Mouse (Mus musculus) forebrain, embryonic 16.5 days (tissue): ENCODE results near the gene Epn2. TPM values are rescaled to one million over a fixed set of nuclear protein-coding genes. Genes with fewer than 3 reads are reported as not detected.

Source experiments
- ATAC-seq: fragments of 200-750 bp; cut with Nextera tagmentation; 2 replicates; pipeline ENCODE4 v1.8.0; 2017; ENCODE audit warnings: mild to moderate bottlenecking, moderate library complexity
- H3K27ac ChIP-seq: fragments of 300-500 bp; sonication (generic); 2 replicates; pipeline ENCODE4 v1.5.1; 2014; ENCODE audit warnings: low read length, control low read depth
- H3K27me3 ChIP-seq: fragments of 300-500 bp; sonication (generic); replicated peaks from 2 replicates; pipeline ENCODE4 v1.6.1; 2014; ENCODE audit warnings: low read length; ENCODE audit not compliant: control insufficient read depth, insufficient read depth
- H3K36me3 ChIP-seq: fragments of 300-500 bp; sonication (generic); 2 replicates; pipeline ENCODE4 v1.6.1; 2014; ENCODE audit not compliant: control insufficient read depth, insufficient read depth
- H3K4me1 ChIP-seq: fragments of 300-500 bp; sonication (generic); replicated peaks from 2 replicates; pipeline ENCODE4 v1.6.1; 2014; ENCODE audit warnings: low read length; ENCODE audit not compliant: control insufficient read depth, insufficient read depth
- H3K4me2 ChIP-seq: fragments of 300-500 bp; sonication (generic); 2 replicates; pipeline ENCODE4 v1.6.1; 2014; ENCODE audit warnings: mild to moderate bottlenecking, low read length, control low read depth
- H3K4me3 ChIP-seq: fragments of 300-500 bp; sonication (generic); replicated peaks from 2 replicates; pipeline ENCODE4 v1.5.1; 2014; ENCODE audit warnings: mild to moderate bottlenecking, low read length, control low read depth
- H3K9ac ChIP-seq: fragments of 300-500 bp; sonication (generic); replicated peaks from 2 replicates; pipeline ENCODE4 v1.6.1; 2014; ENCODE audit warnings: low read depth, low read length, control low read depth
- H3K9me3 ChIP-seq: fragments of 300-500 bp; sonication (generic); 2 replicates; pipeline ENCODE4 v1.6.1; 2016; ENCODE audit warnings: low read length; ENCODE audit not compliant: control insufficient read depth
- WGBS: fragments of 180-500 bp; shearing (Covaris S2); extraction: QIAGEN DNeasy Blood & Tissue Kit; methylation state at CpG from one replicate; pipeline ENCODE4 v1.1.7; 2014; 5-methylcytosine and 5-hydroxymethylcytosine counted together
- polyA plus RNA-seq: library from polyadenylated mRNA; unstranded; fragments of >200 nt; fragmentation: Nextera tagmentation; extraction: Ambion mirVana; gene quantifications from 2 replicates; pipeline ENCODE4 v1.2.1, GENCODE M21; 2015

Gene Epn2
- polyA plus RNA-seq, 1 experiment from 2014 or later: 92.8 TPM

DNA sequence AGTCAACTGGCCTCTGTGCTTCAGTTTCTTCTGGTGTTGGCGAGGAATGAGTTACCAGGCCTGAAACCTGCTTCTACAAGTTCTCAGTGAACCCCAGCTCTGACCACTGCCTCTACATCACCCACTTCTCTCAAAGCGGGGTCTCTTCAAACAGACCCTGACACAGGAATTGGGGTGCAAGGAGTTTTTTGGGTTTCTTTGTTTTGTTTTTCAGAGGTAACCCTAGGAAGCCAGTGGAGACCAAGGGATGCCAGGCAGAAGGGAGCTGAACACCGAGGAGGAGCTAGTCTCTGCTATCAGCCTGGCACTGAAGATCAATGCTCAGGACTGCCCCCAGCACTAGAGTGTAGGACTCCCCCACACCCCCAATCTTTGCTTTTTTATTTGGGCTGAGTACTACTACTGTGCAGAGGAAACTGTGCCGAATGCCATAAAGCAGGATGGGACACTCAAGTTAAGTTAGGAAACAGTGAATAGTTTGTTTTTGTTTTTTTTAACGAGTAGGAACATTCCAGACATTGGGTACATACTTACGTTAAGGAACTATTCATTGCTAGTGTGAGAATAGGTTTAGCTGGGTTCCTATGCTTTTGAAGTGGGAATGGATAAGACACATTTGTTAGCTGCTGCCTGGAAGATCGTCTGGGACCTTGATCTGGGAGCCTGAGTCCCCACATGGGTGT is 37.9 kb upstream of the Epn2 start:
- no peaks in the 10 kb centered on the region for H3K36me3 ChIP-seq
- no peak overlapping the region for H3K4me2 ChIP-seq
- no peak overlapping the region for H3K27ac ChIP-seq
- no peak overlapping the region for H3K9ac ChIP-seq
- peaks cover 22% of the 10 kb centered on the region for H3K4me1 ChIP-seq
- no peak for ATAC-seq
- H3K4me3 ChIP-seq: no peak overlapping the region
- H3K9me3 ChIP-seq: no peaks in the 10 kb centered on the region
- 62% methylated on average over 7 of the region's 7 CpGs for WGBS
- H3K27me3 ChIP-seq: no peaks in the 10 kb centered on the region

DNA sequence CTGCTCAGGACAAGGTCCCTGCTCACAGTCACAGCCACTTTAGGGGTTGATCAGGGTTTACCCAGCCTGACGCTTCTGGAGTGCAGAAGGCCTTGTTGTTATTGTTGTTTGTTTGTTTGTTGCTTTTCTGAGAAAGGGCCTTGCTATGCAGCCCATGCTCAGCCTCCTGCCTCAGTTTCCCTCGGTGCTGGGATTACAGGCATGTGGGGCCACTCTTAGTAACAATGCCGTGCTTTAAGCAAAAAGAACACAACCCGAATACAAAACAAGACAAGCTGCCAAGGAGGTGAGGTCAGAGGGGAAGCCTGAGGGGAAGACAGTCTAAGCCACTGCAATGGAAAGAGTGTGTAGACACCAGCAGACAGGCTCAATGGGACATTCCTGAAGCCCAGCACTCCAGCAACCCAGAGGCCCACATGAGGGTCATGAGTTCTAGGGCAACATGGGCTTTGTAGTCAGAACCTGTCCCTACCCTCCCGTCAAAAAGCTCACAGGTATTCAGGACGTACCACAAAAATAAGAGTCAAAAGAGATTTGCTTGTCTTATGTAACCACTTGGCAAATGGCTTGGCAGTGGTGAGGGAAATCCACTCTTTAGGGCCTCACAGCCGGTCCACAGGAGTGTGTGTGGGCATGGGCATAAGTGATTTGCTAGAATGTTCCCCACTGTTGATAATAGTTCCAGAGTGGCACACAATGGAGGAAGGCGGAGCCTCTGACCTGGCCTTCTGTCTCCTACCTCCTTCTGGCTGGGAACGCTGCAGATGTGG is 37.2 kb upstream of the Epn2 start:
- H3K36me3 ChIP-seq: no peaks in the 10 kb centered on the region
- H3K9me3 ChIP-seq: no peaks in the 10 kb centered on the region
- no peak overlapping the region for H3K4me3 ChIP-seq
- no peak overlapping the region for H3K9ac ChIP-seq
- no peak overlapping the region for H3K4me2 ChIP-seq
- H3K4me1 ChIP-seq: peaks cover 22% of the 10 kb centered on the region
- no peak overlapping the region for H3K27ac ChIP-seq
- 47% methylated on average over 9 of the region's 9 CpGs for WGBS
- ATAC-seq: no peak
- H3K27me3 ChIP-seq: no peaks in the 10 kb centered on the region

DNA sequence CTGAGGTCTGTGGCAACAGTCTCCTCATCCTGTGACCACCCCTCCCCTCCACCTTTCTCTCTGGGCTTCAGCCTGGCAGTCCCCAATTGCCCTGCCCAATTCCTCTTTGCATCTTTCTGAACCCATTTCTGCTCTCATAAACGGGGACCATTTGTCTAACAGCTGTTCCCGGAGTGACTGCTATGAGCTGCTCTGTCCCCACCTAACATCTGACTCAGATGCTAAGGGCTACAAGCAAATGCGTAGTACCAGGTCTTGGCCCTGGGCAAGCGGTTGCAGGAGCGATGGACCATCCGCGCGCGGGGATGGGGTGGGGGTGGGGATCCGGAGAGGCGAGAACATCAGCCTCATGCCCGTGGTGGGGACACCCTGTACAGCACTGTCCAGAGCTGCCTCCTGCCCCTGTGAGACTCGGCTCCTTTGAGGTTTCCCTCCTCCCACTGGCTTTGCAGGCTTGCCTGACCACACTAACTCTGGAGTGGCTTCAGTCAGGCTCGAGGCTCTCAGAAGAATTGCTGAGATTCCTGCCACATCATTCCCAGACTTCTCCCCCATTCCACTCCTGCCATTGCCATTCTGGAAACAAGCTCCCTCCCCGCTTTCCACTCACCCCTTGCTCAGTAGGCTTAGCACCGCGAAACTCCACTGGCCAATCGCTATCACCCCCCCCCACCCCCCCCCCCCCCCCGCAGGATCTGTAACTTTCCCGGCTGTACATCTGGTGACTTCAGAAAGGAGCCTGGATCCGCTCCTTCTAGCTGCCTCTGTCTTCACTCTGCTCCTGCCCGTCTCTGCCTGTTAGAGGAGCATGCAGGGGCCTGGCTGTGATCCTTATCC is 36.4 kb upstream of the Epn2 start:
- H3K27ac ChIP-seq: no peak overlapping the region
- peak overlapping the region; percentile 15; the same call in 1 of the 2 replicates for H3K9ac ChIP-seq
- ATAC-seq: no peak
- H3K4me3 ChIP-seq: no peak overlapping the region
- no peaks in the 10 kb centered on the region for H3K36me3 ChIP-seq
- H3K9me3 ChIP-seq: no peaks in the 10 kb centered on the region
- peaks cover 22% of the 10 kb centered on the region for H3K4me1 ChIP-seq
- peak overlapping the region; percentile 42 for H3K4me2 ChIP-seq
- WGBS: 14% methylated on average over 18 of the region's 22 CpGs
- H3K27me3 ChIP-seq: no peaks in the 10 kb centered on the region

DNA sequence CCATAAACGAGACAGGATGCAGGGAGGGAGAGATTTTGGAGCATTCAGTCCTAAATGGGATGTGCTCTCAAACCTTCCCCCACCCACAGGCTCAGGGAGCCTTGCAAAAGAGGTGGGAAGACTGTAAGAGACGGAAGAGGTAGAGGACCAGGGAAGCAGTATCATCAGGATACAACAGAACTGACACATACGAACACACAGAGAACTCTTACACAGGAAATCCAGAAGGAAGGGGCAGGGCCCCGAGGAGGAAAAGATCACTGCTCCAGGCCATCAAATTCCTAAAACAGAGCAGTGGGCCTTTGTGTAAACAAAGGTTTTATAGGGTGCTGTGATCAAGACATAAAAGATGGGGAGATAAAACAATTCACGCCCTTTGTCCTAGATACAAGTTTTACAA is 34.9 kb upstream of the Epn2 start:
- 75% methylated on average over 5 of the region's 5 CpGs for WGBS
- Histone ChIP-seq H3K4me1 (peaks cover 8% of the 10 kb centered on the region), H3K9ac (no peak overlapping the region), H3K36me3 (no peaks in the 10 kb centered on the region), H3K27me3 (no peaks in the 10 kb centered on the region), H3K9me3 (no peaks in the 10 kb centered on the region), H3K4me2 (no peak overlapping the region), H3K27ac (no peak overlapping the region), H3K4me3 (no peak overlapping the region)
- no peak for ATAC-seq

DNA sequence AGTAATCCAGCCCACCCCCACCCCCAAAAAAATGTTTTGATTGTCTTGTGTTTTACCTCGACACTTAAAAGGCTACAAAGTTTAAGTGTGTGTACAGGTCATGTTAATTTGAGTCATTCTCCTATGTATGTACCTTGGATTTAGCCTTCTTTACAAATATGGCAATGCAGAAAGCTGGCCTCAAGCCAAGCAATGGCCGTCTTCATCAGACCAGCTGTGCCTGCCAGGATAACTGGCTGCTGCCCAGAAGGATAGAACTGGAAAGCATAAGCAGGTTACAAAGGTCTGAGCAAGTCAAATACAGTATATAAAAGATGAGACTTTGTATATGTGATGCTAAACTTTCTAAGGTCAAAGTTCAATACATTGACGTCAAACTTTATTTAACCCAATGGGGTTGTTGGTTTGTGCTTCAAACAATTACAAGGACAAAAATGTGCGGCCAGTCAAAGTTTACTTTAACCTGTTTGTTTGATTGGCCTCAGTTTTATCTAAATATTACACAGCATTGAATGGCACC is 32.7 kb upstream of the Epn2 start:
- Histone ChIP-seq H3K4me1 (peaks cover 7% of the 10 kb centered on the region), H3K36me3 (no peaks in the 10 kb centered on the region), H3K9ac (no peak overlapping the region), H3K27ac (no peak overlapping the region), H3K27me3 (no peaks in the 10 kb centered on the region), H3K4me2 (no peak overlapping the region), H3K9me3 (no peaks in the 10 kb centered on the region), H3K4me3 (no peak overlapping the region)
- 76% methylated on average over 4 of the region's 4 CpGs for WGBS
- no peak for ATAC-seq

DNA sequence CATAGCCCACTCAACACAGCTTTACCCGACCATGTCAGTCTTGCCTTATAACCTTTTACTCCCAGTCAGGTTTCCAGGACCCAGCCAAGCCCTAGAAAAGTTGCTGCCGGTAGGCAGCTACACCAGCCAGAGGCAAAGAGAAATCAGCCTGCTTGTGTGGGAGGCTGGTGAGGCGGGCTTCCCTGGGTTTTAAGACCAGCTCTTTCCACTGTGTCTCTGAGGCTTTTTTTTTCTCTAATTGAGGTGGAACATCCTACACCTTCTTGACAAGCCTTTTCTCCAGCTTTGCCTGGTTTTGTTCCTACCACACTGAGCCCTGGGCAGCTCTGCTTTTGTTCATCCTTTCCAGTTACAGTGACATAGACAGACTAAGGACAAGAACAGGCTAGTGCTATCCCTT is 31.7 kb upstream of the Epn2 start:
- H3K27me3 ChIP-seq: no peaks in the 10 kb centered on the region
- H3K4me2 ChIP-seq: no peak overlapping the region
- H3K4me3 ChIP-seq: no peak overlapping the region
- WGBS: 83% methylated on average over 3 of the region's 3 CpGs
- no peak overlapping the region for H3K27ac ChIP-seq
- H3K9me3 ChIP-seq: peaks cover 3% of the 10 kb centered on the region; the same call in 1 of the 2 replicates
- H3K9ac ChIP-seq: no peak overlapping the region
- ATAC-seq: no peak
- peaks cover 4% of the 10 kb centered on the region for H3K4me1 ChIP-seq
- no peaks in the 10 kb centered on the region for H3K36me3 ChIP-seq

DNA sequence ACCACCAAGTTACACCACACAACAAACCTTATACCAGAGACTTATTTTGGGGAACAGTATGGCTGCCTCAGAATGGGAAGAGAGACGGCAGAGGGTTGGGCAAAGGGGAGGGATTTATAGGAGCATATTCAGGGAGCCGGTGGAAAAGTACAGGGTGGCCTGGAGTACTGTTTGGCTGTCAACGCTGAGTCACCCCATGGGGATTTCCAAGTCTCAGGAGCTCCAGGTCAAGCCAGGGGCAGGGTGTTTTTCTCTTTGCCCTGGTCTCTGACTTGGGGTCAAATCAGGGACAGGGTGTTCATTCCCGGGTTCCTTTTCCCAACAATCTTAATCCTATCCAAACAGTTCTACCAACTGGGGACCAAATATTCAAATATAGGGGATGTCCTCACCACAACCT is 28.6 kb upstream of the Epn2 start:
- no peak overlapping the region for H3K4me3 ChIP-seq
- no peak overlapping the region for H3K27ac ChIP-seq
- peaks cover 3% of the 10 kb centered on the region; the same call in 1 of the 2 replicates for H3K9me3 ChIP-seq
- no peak for ATAC-seq
- H3K36me3 ChIP-seq: no peaks in the 10 kb centered on the region
- 89% methylated on average over 4 of the region's 4 CpGs for WGBS
- no peaks in the 10 kb centered on the region for H3K4me1 ChIP-seq
- no peak overlapping the region for H3K4me2 ChIP-seq
- H3K9ac ChIP-seq: no peak overlapping the region
- no peaks in the 10 kb centered on the region for H3K27me3 ChIP-seq

DNA sequence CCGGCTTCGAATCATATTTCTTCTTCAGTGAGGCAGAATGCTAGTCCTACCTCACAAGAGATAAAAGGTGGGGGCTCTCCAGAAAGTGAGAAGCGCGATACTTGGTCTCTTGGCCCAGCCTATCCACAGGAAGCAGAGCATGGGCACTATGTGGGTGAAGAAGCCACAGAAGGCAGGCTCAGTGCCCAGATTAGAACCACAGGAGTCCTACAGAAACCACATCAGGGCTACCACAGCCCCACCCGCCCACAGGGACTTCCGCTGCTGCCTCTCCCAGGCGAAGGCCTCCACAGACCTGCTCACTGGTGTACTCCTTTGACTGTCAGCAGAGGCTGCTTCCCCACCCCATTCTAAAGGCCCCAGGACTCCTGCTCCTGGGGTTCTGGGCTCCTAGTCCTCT is 23.2 kb upstream of the Epn2 start:
- Histone ChIP-seq H3K27ac (no peak overlapping the region), H3K36me3 (no peaks in the 10 kb centered on the region), H3K4me1 (no peaks in the 10 kb centered on the region), H3K9ac (no peak overlapping the region), H3K27me3 (no peaks in the 10 kb centered on the region), H3K4me3 (no peak overlapping the region), H3K9me3 (peaks cover 3% of the 10 kb centered on the region; the same call in 1 of the 2 replicates), H3K4me2 (no peak overlapping the region)
- no peak for ATAC-seq
- 91% methylated on average over 7 of the region's 7 CpGs for WGBS

DNA sequence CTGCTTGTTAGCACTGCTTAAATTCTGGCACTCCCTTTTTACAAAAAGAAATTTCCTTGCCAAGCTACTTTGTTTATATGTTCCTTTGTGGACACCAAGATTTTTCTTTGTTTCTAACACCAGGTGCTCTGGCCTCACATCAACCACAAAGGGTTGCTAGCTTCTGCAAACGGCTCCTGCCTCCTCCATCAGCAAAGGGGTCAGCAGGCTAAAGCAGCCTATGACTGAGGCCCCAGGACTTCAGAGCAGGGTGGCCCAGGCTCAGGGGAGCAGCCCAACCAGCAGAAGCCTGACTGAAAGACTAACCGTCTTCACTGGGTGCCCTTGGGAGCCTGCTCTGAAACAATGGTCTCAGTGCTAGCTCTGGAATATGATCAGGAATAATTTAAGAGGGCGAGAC is 22.0 kb upstream of the Epn2 start:
- Histone ChIP-seq H3K4me2 (no peak overlapping the region), H3K27me3 (no peaks in the 10 kb centered on the region), H3K27ac (no peak overlapping the region), H3K4me3 (no peak overlapping the region), H3K9me3 (peaks cover 2% of the 10 kb centered on the region; the same call in 1 of the 2 replicates), H3K4me1 (no peaks in the 10 kb centered on the region), H3K9ac (no peak overlapping the region), H3K36me3 (no peaks in the 10 kb centered on the region)
- 47% methylated on average over 3 of the region's 3 CpGs for WGBS
- no peak for ATAC-seq
